Mouse (Mus musculus) ES-Bruce4 (cell line): ENCODE data around the gene Ppp1r15b.

Experiments used
- CTCF ChIP-seq: IDR thresholded peaks from one replicate; pipeline ENCODE4 v1.8.1; 2011; ENCODE audit warnings: low read depth, low read length
- POLR2A ChIP-seq: IDR thresholded peaks from one replicate; pipeline ENCODE4 v1.8.1; 2011; ENCODE audit warnings: low read length; ENCODE audit not compliant: insufficient read depth

- TF ChIP-seq POLR2A (no peak), CTCF (no peak)
Observed at GRCm38 (mm10) chr1:133124137-133124536, 6.8 kb upstream of the Ppp1r15b start.
